Mouse (Mus musculus) heart, embryonic 16.5 days (tissue): ENCODE results near the gene N4bp1. TPM values are rescaled to one million over a fixed set of nuclear protein-coding genes. Genes with fewer than 3 reads are reported as not detected.
A peak's percentile ranks its signal among the peaks of the same experiment; 100 is the strongest.

Experiments
- ATAC-seq: fragments of 200-750 bp; cut with Nextera tagmentation; replicated peaks from 2 replicates; pipeline ENCODE4 v1.8.0; 2017; ENCODE audit warnings: moderate number of reproducible peaks; ENCODE audit not compliant: insufficient read depth, low FRiP score; ENCODE audit errors: extremely low read depth
- H3K27ac ChIP-seq: fragments of 300-500 bp; sonication (generic); 2 replicates; pipeline ENCODE4 v1.5.1; 2014; ENCODE audit warnings: mild to moderate bottlenecking, low read length, control low read depth, moderate library complexity
- H3K27me3 ChIP-seq: fragments of 300-500 bp; sonication (generic); 2 replicates; pipeline ENCODE4 v1.6.1; 2014; ENCODE audit warnings: low read length, mixed read lengths; ENCODE audit not compliant: control insufficient read depth, insufficient read depth
- H3K36me3 ChIP-seq: fragments of 300-500 bp; sonication (generic); 2 replicates; pipeline ENCODE4 v1.6.1; 2014; ENCODE audit not compliant: control insufficient read depth, insufficient read depth
- H3K4me1 ChIP-seq: fragments of 300-500 bp; sonication (generic); 2 replicates; pipeline ENCODE4 v1.6.1; 2014; ENCODE audit warnings: low read length, mixed read lengths; ENCODE audit not compliant: control insufficient read depth, insufficient read depth
- H3K4me2 ChIP-seq: fragments of 300-500 bp; sonication (generic); 2 replicates; pipeline ENCODE4 v1.6.1; 2014; ENCODE audit warnings: low read depth, mild to moderate bottlenecking, control low read depth, low read length
- H3K4me3 ChIP-seq: fragments of 300-500 bp; sonication (generic); 2 replicates; pipeline ENCODE4 v1.5.1; 2014; ENCODE audit warnings: mild to moderate bottlenecking, control low read depth, low read length
- H3K9ac ChIP-seq: fragments of 300-500 bp; sonication (generic); 2 replicates; pipeline ENCODE4 v1.6.1; 2014; ENCODE audit warnings: low read length, control low read depth
- H3K9me3 ChIP-seq: fragments of 300-500 bp; sonication (generic); replicated peaks from 2 replicates; pipeline ENCODE4 v1.6.1; 2016; ENCODE audit warnings: low read length; ENCODE audit not compliant: control insufficient read depth
- WGBS: fragments of 180-500 bp; shearing (Covaris S2); extraction: QIAGEN DNeasy Blood & Tissue Kit; methylation state at CpG from one replicate; pipeline ENCODE4 v1.1.7; 2014; 5-methylcytosine and 5-hydroxymethylcytosine counted together
- polyA plus RNA-seq: library from polyadenylated mRNA; unstranded; fragments of >200 nt; fragmentation: Nextera tagmentation; extraction: Ambion mirVana; gene quantifications from 2 replicates; pipeline ENCODE4 v1.2.1, GENCODE M21; 2015

The N4bp1 gene
- polyA plus RNA-seq, 1 experiment from 2014 or later, result 5.8 TPM

- H3K4me2 ChIP-seq, result no peak overlapping the region
Measured at GRCm38 (mm10) chr8:86872097-86872815, 12.8 kb downstream of the N4bp1 start.

GRCm38 (mm10) chr8:86871421-86871820 is 13.6 kb downstream of the N4bp1 start:
- no peaks in the 10 kb centered on the region for H3K36me3 ChIP-seq
- no peak overlapping the region for H3K9ac ChIP-seq
- H3K9me3 ChIP-seq, result no peaks in the 10 kb centered on the region
- ATAC-seq, result no peak
- H3K4me1 ChIP-seq, result peaks cover 40% of the 10 kb centered on the region
- H3K4me2 ChIP-seq, result no peak overlapping the region
- no peak overlapping the region for H3K27ac ChIP-seq
- no peak overlapping the region for H3K4me3 ChIP-seq
- 81% methylated on average over 2 of the region's 2 CpGs for WGBS
- H3K27me3 ChIP-seq, result no peaks in the 10 kb centered on the region

More at GRCm38 (mm10) chr8:86872097-86872815, 12.8 kb downstream of the N4bp1 start:
- no peaks in the 10 kb centered on the region for H3K27me3 ChIP-seq
- H3K27ac ChIP-seq, result no peak overlapping the region
- H3K36me3 ChIP-seq, result no peaks in the 10 kb centered on the region
- H3K4me1 ChIP-seq, result peaks cover 40% of the 10 kb centered on the region
- no peaks in the 10 kb centered on the region for H3K9me3 ChIP-seq
- no peak for ATAC-seq
- no peak overlapping the region for H3K9ac ChIP-seq
- H3K4me3 ChIP-seq, result no peak overlapping the region
- 87% methylated on average over 11 of the region's 11 CpGs for WGBS

DNA sequence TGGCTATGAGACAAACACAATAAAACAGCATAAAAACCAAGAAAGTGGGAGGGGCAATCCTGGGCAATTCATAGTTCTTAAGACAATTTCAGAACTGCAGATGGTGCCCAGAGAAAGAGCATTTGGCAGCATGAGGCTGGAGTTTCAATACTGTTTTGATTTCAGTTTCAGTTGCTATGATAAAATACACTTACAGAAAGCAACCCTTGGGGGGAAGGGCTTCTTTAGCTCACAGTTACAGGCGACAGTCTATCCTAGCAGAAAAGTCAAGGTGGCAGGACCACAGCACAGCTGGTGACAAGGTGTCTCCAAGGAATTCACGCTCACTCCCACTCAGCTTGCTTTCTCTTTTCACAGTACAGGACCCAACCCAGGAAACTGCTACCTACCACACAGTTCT is 14.3 kb downstream of the N4bp1 start:
- H3K4me1 ChIP-seq, result peaks cover 40% of the 10 kb centered on the region
- WGBS, result 65% methylated on average over 2 of the region's 2 CpGs

DNA sequence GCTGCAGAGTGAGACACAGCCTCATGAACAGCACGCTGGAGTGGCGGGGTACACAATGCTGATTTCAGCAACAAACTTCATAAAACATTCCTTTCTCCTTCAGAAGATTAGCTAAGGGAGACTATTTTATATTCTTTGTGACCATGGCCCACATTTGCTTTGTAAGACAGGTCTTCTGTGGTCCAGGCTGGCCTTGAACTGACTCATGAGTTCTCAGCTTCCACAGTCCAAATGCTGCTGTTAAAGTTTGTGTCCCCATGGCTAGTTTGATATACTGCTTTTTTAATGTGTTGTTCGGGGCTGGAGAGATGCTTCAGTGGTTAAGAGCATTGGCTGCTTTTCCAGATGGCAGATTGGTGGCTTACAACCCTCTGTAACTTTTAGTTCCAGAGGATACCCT is 17.0 kb downstream of the N4bp1 start:
- no peaks in the 10 kb centered on the region for H3K36me3 ChIP-seq
- no peak overlapping the region for H3K9ac ChIP-seq
- H3K27ac ChIP-seq, result no peak overlapping the region
- no peaks in the 10 kb centered on the region for H3K9me3 ChIP-seq
- no peaks in the 10 kb centered on the region for H3K27me3 ChIP-seq
- ATAC-seq, result no peak
- H3K4me3 ChIP-seq, result no peak overlapping the region
- 87% methylated on average over 3 of the region's 3 CpGs for WGBS
- H3K4me2 ChIP-seq, result no peak overlapping the region
- peaks cover 37% of the 10 kb centered on the region for H3K4me1 ChIP-seq

More for the DNA sequence above, 14.3 kb downstream of the N4bp1 start:
- Histone ChIP-seq H3K9ac (no peak overlapping the region), H3K27ac (peak overlapping the region; percentile 4; the same call in 1 of the 2 replicates), H3K27me3 (no peaks in the 10 kb centered on the region), H3K4me2 (no peak overlapping the region), H3K4me3 (no peak overlapping the region), H3K9me3 (no peaks in the 10 kb centered on the region), H3K36me3 (no peaks in the 10 kb centered on the region)
- ATAC-seq, result no peak

DNA sequence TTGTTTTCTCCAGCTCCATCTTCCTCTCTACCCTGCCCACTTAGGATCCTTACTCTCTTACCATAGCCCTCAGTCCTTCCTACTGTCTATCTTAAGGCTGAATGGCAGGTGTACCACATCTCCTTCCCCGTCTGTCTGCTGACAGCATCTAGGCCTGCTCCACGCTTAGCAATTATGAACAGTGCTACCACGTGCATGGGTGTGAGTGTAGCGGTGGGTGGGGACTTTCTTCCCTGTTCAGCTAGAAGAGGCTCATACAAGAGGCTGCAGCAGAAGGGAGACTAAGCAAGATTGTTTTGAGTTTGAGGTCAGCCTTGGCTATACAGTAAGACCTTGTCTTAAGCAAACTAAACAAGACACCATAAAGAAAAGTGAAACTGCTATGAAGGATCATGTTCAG is 20.3 kb downstream of the N4bp1 start:
- ATAC-seq, result no peak
- Histone ChIP-seq H3K4me3 (no peak overlapping the region), H3K9me3 (no peaks in the 10 kb centered on the region), H3K27me3 (no peaks in the 10 kb centered on the region), H3K9ac (no peak overlapping the region), H3K27ac (no peak overlapping the region), H3K36me3 (peaks cover 4% of the 10 kb centered on the region; the same call in 1 of the 2 replicates), H3K4me2 (no peak overlapping the region), H3K4me1 (peaks cover 28% of the 10 kb centered on the region)
- WGBS, result 52% methylated on average over 4 of the region's 4 CpGs

GRCm38 (mm10) chr8:86862837-86863236 is 22.2 kb downstream of the N4bp1 start:
- peak; percentile 50; the same call in 1 of the 2 replicates for ATAC-seq
- Histone ChIP-seq H3K4me3 (no peak overlapping the region), H3K36me3 (peaks cover 4% of the 10 kb centered on the region; the same call in 1 of the 2 replicates), H3K27ac (peak overlapping the region; percentile 66), H3K9me3 (no peaks in the 10 kb centered on the region), H3K4me2 (no peak overlapping the region), H3K27me3 (no peaks in the 10 kb centered on the region), H3K9ac (no peak overlapping the region), H3K4me1 (peaks cover 28% of the 10 kb centered on the region)
- 38% methylated on average over 4 of the region's 4 CpGs for WGBS

DNA sequence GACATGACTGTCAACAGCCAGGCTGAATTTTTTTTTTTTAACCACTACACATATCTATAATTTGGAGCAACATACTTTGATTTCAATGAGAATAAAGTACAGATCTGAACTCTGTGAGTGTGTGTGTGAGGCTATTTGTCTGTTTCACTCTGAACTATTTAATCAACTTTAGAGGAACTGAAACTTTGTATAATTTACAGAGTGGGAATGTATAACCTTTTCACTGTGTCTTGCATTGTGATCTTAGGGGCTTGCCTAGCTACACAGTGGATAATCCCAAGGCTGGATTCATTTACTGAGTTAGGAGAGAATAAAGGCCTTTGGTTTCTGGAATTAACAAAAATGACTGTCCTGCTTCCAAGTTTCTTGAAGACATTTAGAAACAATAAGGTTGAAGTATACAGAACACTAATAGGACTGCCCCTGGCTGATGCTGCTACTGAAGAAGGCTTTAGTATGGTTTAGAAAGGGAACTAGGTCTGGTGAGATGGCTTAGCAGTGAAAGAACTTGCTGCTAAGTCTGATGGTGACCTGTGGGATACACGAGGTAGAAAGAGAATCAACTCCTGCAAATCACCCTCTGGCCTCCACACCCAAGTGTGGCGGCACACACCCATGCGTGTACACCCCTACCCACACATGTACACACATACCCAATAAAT is 22.8 kb downstream of the N4bp1 start:
- Histone ChIP-seq H3K9ac (no peak overlapping the region), H3K27ac (peak overlapping the region; percentile 66)

GRCm38 (mm10) chr8:86861516-86861915 is 23.5 kb downstream of the N4bp1 start:
- Histone ChIP-seq H3K4me3 (no peak overlapping the region), H3K27me3 (no peaks in the 10 kb centered on the region), H3K4me1 (peaks cover 33% of the 10 kb centered on the region), H3K9me3 (no peaks in the 10 kb centered on the region), H3K36me3 (peaks cover 4% of the 10 kb centered on the region; the same call in 1 of the 2 replicates), H3K9ac (no peak overlapping the region), H3K4me2 (no peak overlapping the region), H3K27ac (no peak overlapping the region; the same call in 1 of the 2 replicates)
- no peak for ATAC-seq
- WGBS, result 58% methylated on average over 7 of the region's 7 CpGs

More for the DNA sequence above, 22.8 kb downstream of the N4bp1 start:
- Histone ChIP-seq H3K36me3 (peaks cover 4% of the 10 kb centered on the region; the same call in 1 of the 2 replicates), H3K4me3 (no peak overlapping the region), H3K4me2 (no peak overlapping the region), H3K9me3 (no peaks in the 10 kb centered on the region), H3K27me3 (no peaks in the 10 kb centered on the region), H3K4me1 (peaks cover 31% of the 10 kb centered on the region)
- no peak for ATAC-seq
- WGBS, result 78% methylated on average over 3 of the region's 3 CpGs

- Histone ChIP-seq H3K27ac (no peak overlapping the region), H3K9me3 (no peaks in the 10 kb centered on the region), H3K27me3 (no peaks in the 10 kb centered on the region), H3K9ac (no peak overlapping the region), H3K36me3 (peaks cover 4% of the 10 kb centered on the region; the same call in 1 of the 2 replicates), H3K4me1 (peaks cover 23% of the 10 kb centered on the region), H3K4me2 (no peak overlapping the region), H3K4me3 (no peak overlapping the region)
- WGBS, result 66% methylated on average over 6 of the region's 7 CpGs
- ATAC-seq, result no peak
Measured at GRCm38 (mm10) chr8:86856248-86856647, 28.8 kb downstream of the N4bp1 start.
